Mouse (Mus musculus): ENCODE measurements at regions not wholly inside any gene's neighbourhood (a gene's known extent, or its start where the extent isn't known, plus 50 kb on each side); places are given as distances from the start of the nearest gene placed in this dataset.

GRCm38 (mm10) chr10:8009855-8010254 is 53.8 kb upstream of the Tab2 start:
- TF ChIP-seq CHD2 (IDR thresholded peaks at IDR 0.05; ENCODE audit: low read depth, low read length), result no peak
- no peak for TF ChIP-seq HCFC1 (IDR thresholded peaks at IDR 0.05; ENCODE audit: borderline replicate concordance, insufficient read depth, low read length)

All from ES-E14 (cell line).